Mouse (Mus musculus) spleen, adult 2 months (tissue): ENCODE data around the gene Gm43638. TPM values are rescaled to one million over a fixed set of nuclear protein-coding genes. Genes with fewer than 3 reads are reported as not detected.
"Not testable (repeated sequence)": the region's sequence is repeated elsewhere in the genome, so short reads cannot be mapped to it uniquely, and the experiment has no call there.

Experiments
- DNase-seq, 2 experiments: peaks; one replicate each; pipeline versions ENCODE4 v3.0.0 to v3.0.0-alpha.2; 2012 to 2021; ENCODE audit warnings: low spot score in 2 of 2, low read depth in 1 of 2
- H3K27ac ChIP-seq: fragments of 200-500 bp; 2 replicates; pipeline ENCODE4 v1.5.1; 2012; ENCODE audit warnings: low read length, inconsistent platforms; ENCODE audit not compliant: insufficient read depth
- H3K27me3 ChIP-seq: fragments of 200-500 bp; 2 replicates; pipeline ENCODE4 v1.6.1; 2012; ENCODE audit warnings: mild to moderate bottlenecking, moderate library complexity, low read length, inconsistent platforms; ENCODE audit not compliant: control insufficient read depth, insufficient read depth
- H3K36me3 ChIP-seq: fragments of 200-500 bp; 2 replicates; pipeline ENCODE4 v1.6.1; 2012; ENCODE audit warnings: mild to moderate bottlenecking, low read length, inconsistent platforms; ENCODE audit not compliant: control insufficient read depth, insufficient read depth
- H3K4me1 ChIP-seq: fragments of 200-500 bp; 2 replicates; pipeline ENCODE4 v1.6.1; 2011; ENCODE audit warnings: inconsistent platforms; ENCODE audit not compliant: control insufficient read depth, insufficient read depth, insufficient read length
- H3K4me3 ChIP-seq: fragments of 200-500 bp; 2 replicates; pipeline ENCODE4 v1.5.1; 2011; ENCODE audit warnings: mild to moderate bottlenecking, inconsistent platforms; ENCODE audit not compliant: insufficient read depth, insufficient read length; ENCODE audit errors: extremely low read depth
- CTCF ChIP-seq: fragments of 200-500 bp; IDR thresholded peaks from 2 replicates; pipeline ENCODE4 v1.5.1; 2011; ENCODE audit warnings: mild to moderate bottlenecking, inconsistent platforms; ENCODE audit not compliant: insufficient read depth, insufficient read length, insufficient replicate concordance; ENCODE audit errors: extremely low read depth
- POLR2A ChIP-seq: fragments of 200-500 bp; IDR thresholded peaks from 2 replicates; pipeline ENCODE4 v1.6.1; 2011; ENCODE audit warnings: low read depth, low read length, inconsistent platforms
- WGBS: fragments of 180-500 bp; shearing (Covaris S2); methylation state at CpG from one replicate; pipeline ENCODE4 v1.1.7; 2018; 5-methylcytosine and 5-hydroxymethylcytosine counted together
- polyA plus RNA-seq: library from polyadenylated mRNA; depleted of rRNA; stranded (reverse); fragments of >200 nt; gene quantifications from 2 replicates; pipeline ENCODE4 v1.2.3, GENCODE M21; 2012

The Gm43638 gene
- polyA plus RNA-seq, 1 experiment, result not detected

DNA sequence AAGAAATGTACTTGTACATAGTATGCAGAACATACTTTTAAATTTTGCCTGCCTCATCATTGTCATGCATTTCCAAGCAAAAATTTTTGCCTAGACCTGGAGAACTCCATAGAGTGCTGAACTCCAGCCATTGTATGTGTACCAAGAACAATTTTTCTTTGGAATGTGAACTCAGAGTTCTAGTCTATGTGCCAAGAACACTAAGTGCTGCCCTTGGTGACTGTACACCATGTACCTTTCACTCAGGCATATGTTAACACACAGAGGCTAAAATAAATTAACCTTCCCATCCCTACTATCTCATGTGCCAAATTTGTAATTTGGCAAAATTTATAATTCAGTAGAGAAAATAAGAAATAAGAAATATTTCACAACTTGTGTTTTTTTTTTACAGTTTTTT is 12.3 kb upstream of the Gm43638 start:
- no peak for DNase-seq
- no peak overlapping the region for H3K4me3 ChIP-seq
- no peaks in the 10 kb centered on the region for H3K4me1 ChIP-seq
- TF ChIP-seq CTCF (no peak), POLR2A (no peak)
- H3K36me3 ChIP-seq, result no peaks in the 10 kb centered on the region
- H3K27me3 ChIP-seq, result no peaks in the 10 kb centered on the region
- H3K27ac ChIP-seq, result no peak overlapping the region

DNA sequence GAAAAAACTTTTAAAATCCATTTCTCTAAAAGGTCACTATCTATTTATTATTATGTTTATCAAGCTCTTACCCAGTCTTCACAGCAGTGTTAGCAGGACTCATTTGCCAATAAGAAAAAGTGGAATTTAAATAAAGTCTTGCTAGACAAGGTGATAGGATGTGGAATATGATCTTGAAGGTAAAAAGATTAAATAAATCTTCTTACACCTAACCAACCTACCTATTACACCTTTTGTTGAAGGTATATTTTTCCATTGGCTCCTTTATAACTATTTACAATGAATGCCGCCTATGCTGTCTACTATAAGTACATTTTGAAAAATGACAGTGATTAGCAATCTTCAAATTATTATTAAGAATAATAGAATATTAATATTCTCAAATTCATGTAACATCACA is 4.2 kb upstream of the Gm43638 start, which contains the start of gene Ugt2a1:
Gene Ugt2a1, minus strand, starts transcription at position 101 of the 400 bp plus-strand sequence.
- 87% methylated on average over 1 of the region's 1 CpGs for WGBS
- Histone ChIP-seq H3K4me1 (no peaks in the 10 kb centered on the region), H3K36me3 (no peaks in the 10 kb centered on the region), H3K27me3 (no peaks in the 10 kb centered on the region), H3K27ac (no peak within 1 kb of the TSS), H3K4me3 (no peak within 1 kb of the TSS)
- TF ChIP-seq CTCF (no peak), POLR2A (no peak)
- no peak for DNase-seq

DNA sequence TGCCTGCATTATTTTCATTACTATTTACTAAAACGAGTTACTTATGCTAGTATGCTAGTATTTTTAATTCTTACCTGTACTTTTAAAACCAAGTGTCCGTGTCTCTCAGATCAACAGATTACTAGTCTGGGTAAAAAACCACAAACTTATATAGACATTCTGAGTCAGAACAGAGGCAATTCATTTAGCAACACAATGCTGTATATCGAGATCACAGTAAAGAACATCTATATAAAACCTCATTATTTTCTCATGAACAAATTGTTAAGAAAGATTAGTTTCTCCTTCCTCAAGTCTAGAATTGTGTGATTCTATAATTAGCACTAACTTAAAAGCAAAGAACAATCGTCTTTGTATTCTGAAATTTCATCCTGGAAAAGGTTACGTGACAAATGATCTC is 4.4 kb downstream of the Gm43638 start, which contains the start of gene Ugt2a2:
Gene Ugt2a2, minus strand, starts transcription at position 101 of the 400 bp plus-strand sequence.
- whole genome bisulfite sequencing, result 82% methylated on average over 5 of the region's 5 CpGs
- H3K36me3 ChIP-seq, result no peaks in the 10 kb centered on the region
- no peak for DNase-seq
- H3K4me3 ChIP-seq, result no peak within 1 kb of the TSS
- no peaks in the 10 kb centered on the region for H3K27me3 ChIP-seq
- TF ChIP-seq POLR2A (no peak), CTCF (no peak)
- H3K4me1 ChIP-seq, result no peaks in the 10 kb centered on the region
- H3K27ac ChIP-seq, result no peak within 1 kb of the TSS

- H3K36me3 ChIP-seq, result no peaks in the 10 kb centered on the region
- no peak for TF ChIP-seq CTCF
- H3K4me1 ChIP-seq, result no peaks in the 10 kb centered on the region
- no peak overlapping the region for H3K27ac ChIP-seq
- no peaks in the 10 kb centered on the region for H3K27me3 ChIP-seq
- DNase-seq, result no peak
- no peak overlapping the region for H3K4me3 ChIP-seq
- WGBS, result 49% methylated on average over 1 of the region's 1 CpGs
These were observed 27.8 kb downstream of the Gm43638 start for GRCm38 (mm10) chr5:87458810-87459209.

- no peak for DNase-seq
- Histone ChIP-seq H3K4me1 (no peaks in the 10 kb centered on the region), H3K27me3 (no peaks in the 10 kb centered on the region), H3K27ac (no peak overlapping the region), H3K4me3 (no peak overlapping the region), H3K36me3 (no peaks in the 10 kb centered on the region)
- TF ChIP-seq POLR2A (no peak), CTCF (no peak)
These were observed 28.9 kb downstream of the Gm43638 start for GRCm38 (mm10) chr5:87457701-87458100.

DNA sequence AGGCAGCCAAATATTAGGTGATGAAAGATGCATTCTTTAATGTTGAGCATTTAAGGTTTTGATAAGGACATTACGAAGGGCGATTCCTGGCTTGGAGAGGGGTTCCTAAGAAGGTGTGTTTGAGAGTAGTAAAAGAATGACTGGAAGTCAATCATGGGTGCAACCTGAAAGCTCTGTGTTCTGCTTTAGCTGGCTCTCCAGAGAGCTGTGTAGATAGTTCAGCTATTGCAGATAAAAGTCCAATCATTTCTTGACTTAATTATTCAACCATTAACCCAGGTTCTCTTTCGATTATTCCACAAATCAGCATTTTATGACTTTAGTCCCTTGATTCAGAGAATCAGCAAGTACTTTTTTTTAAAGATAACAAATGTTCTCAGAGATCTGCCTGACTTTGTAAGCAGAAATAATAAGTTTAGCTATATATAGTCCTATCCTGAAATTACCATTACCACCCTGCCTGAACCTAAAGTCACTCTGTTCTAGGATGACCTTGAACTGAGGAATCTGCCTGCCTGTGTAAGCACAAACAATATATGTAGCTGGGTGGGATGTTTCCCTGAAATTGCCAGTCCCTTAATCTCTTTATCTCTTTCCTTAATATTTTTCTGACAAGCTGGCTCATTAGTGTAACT is 30.3 kb downstream of the Gm43638 start:
- Histone ChIP-seq H3K27me3 (no peaks in the 10 kb centered on the region), H3K36me3 (no peaks in the 10 kb centered on the region), H3K4me3 (no peak overlapping the region), H3K4me1 (no peaks in the 10 kb centered on the region), H3K27ac (no peak overlapping the region)
- WGBS, result 89% methylated on average over 3 of the region's 3 CpGs
- DNase-seq, result no peak
- TF ChIP-seq POLR2A, result no peak
- no peak for TF ChIP-seq CTCF

DNA sequence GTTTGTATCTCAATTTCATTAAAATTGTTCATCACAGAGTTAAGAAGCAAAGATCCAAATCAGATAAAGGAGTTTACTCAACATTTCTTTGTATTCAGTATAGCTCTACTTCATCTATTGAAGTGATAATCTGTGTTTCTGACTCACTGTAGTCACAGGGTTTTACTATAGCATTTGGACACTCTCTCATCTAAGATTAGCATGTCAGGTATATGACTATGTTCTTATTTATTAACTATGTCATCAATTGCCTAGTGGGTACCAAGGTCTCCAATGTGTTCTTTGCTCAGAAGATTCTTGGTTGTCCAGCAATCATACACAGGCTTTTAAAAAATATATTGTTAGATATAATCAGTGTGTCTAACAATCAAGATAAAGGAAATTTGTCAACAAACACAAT is 31.1 kb downstream of the Gm43638 start:
- H3K36me3 ChIP-seq, result no peaks in the 10 kb centered on the region
- no peak overlapping the region for H3K4me3 ChIP-seq
- TF ChIP-seq CTCF (no peak), POLR2A (no peak)
- H3K27me3 ChIP-seq, result no peaks in the 10 kb centered on the region
- DNase-seq, result no peak
- no peaks in the 10 kb centered on the region for H3K4me1 ChIP-seq
- H3K27ac ChIP-seq, result no peak overlapping the region

- not testable (repeated sequence) for H3K4me1 ChIP-seq, H3K4me3 ChIP-seq, DNase-seq, H3K27ac ChIP-seq, H3K36me3 ChIP-seq, H3K27me3 ChIP-seq
- 65% methylated on average over 3 of the region's 5 CpGs for WGBS
These were observed 34.1 kb downstream of the Gm43638 start for GRCm38 (mm10) chr5:87452514-87452913.
